Mouse (Mus musculus): ENCODE results near the gene Hacd2. TPM values are rescaled to one million over a fixed set of nuclear protein-coding genes. Genes with fewer than 3 reads are reported as not detected.
A peak's percentile ranks its signal among the peaks of the same experiment; 100 is the strongest.

The Hacd2 gene
- polyA plus RNA-seq (2016; fragmentation: Nextera tagmentation; extraction: Ambion mirVana) = 69.8 and 94.8 TPM in 2 replicates

DNA sequence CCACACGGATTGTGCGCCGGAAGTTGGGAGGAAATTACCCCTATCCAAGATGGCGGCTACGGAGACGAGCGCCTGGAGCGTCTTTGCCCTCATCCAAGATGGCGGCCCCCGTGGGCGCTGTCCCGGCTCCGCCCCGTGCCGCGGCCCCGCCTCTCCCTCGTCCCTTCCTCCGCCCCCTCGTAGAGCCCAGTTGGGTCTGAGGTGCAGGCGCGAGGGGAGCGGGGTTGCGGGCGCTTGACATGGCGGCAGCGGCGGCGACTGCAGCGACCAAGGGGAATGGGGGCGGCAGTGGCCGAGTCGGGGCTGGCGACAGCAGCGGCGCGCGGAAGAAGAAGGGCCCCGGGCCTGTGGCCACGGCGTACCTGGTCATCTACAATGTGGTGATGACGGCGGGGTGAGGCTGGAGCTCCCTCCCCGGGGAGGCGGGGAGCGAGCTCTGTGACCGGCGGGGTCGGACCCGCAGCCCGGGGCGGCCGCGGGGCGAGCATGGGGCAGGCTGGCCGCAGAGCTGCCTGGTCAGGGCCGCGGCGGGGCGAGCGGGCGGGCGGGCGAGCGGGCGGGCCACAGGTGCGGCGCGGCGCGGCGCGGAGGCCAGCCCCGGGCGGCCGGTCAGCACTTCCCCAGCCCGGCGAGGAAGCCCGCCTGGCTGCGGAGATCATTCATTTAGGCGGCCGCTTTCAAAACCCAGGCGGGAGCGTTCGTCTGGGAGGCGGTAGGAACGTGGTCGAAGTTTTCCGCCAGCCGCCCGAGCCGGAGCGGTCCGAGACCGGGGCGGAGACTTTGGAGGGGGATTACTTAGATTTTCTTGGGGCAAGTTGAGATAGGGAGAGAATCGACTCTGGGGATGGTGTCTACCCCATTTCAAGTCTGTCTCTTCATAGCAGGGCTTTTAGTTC lies at the start of gene Hacd2:
Hacd2 (plus strand) TSS at position 187 of the 896 bp plus-strand sequence.
- Histone ChIP-seq H3K4me1 (peaks cover 10% of the 10 kb centered on the region), H3K9me3 (peaks cover 2% of the 10 kb centered on the region; the same call in 1 of the 2 replicates), H3K27me3 (ENCODE audit: poor library complexity, severe bottlenecking) (peaks cover 32% of the 10 kb centered on the region), H3K36me3 (replicated peaks) (peaks cover 27% of the 10 kb centered on the region), H3K27ac (peak within 1 kb of the TSS; percentile 94), H3K4me3 (peak within 1 kb of the TSS; percentile 85)
- under 1% methylated on average over 97 of the region's 97 CpGs for WGBS
- DNase-seq (ENCODE audit: extremely low spot score, low spot score) = peak; percentile 97

- DNase-seq (ENCODE audit: extremely low spot score, low spot score) = no peak
- Histone ChIP-seq H3K27ac (no peak overlapping the region), H3K4me3 (no peak overlapping the region), H3K4me1 (peaks cover 15% of the 10 kb centered on the region), H3K27me3 (ENCODE audit: poor library complexity, severe bottlenecking) (no peaks in the 10 kb centered on the region), H3K36me3 (replicated peaks) (no peaks in the 10 kb centered on the region), H3K9me3 (no peaks in the 10 kb centered on the region)
- WGBS = 79% methylated on average over 12 of the region's 12 CpGs
These were observed 49.8 kb upstream of the Hacd2 start for GRCm38 (mm10) chr16:34972471-34972870.

- Histone ChIP-seq H3K4me3 (no peak overlapping the region), H3K27me3 (ENCODE audit: poor library complexity, severe bottlenecking) (no peaks in the 10 kb centered on the region), H3K27ac (no peak overlapping the region), H3K9me3 (no peaks in the 10 kb centered on the region), H3K4me1 (peaks cover 6% of the 10 kb centered on the region; the same call in 1 of the 2 replicates), H3K36me3 (replicated peaks) (no peaks in the 10 kb centered on the region; the same call in 1 of the 2 replicates)
- 59% methylated on average over 2 of the region's 2 CpGs for WGBS
- DNase-seq (ENCODE audit: extremely low spot score, low spot score) = no peak
These were observed 46.7 kb upstream of the Hacd2 start for GRCm38 (mm10) chr16:34975544-34975943.

- Histone ChIP-seq H3K27ac (no peak overlapping the region), H3K27me3 (ENCODE audit: poor library complexity, severe bottlenecking) (no peaks in the 10 kb centered on the region), H3K4me3 (no peak overlapping the region), H3K9me3 (no peaks in the 10 kb centered on the region), H3K36me3 (replicated peaks) (no peaks in the 10 kb centered on the region; the same call in 1 of the 2 replicates), H3K4me1 (peaks cover 6% of the 10 kb centered on the region; the same call in 1 of the 2 replicates)
- no peak for DNase-seq (ENCODE audit: extremely low spot score, low spot score)
- 82% methylated on average over 13 of the region's 13 CpGs for WGBS
These were observed 45.6 kb upstream of the Hacd2 start for GRCm38 (mm10) chr16:34976630-34977029.

- no peak overlapping the region for H3K4me3 ChIP-seq
- DNase-seq (ENCODE audit: extremely low spot score, low spot score) = no peak
- H3K4me1 ChIP-seq = peaks cover 9% of the 10 kb centered on the region; the same call in 1 of the 2 replicates
- no peaks in the 10 kb centered on the region for H3K27me3 ChIP-seq (ENCODE audit: poor library complexity, severe bottlenecking)
- H3K9me3 ChIP-seq = no peaks in the 10 kb centered on the region
- 91% methylated on average over 7 of the region's 7 CpGs for WGBS
- no peak overlapping the region for H3K27ac ChIP-seq
- H3K36me3 ChIP-seq (replicated peaks) = no peaks in the 10 kb centered on the region; the same call in 1 of the 2 replicates
These were observed 44.2 kb upstream of the Hacd2 start for GRCm38 (mm10) chr16:34978018-34978417.

GRCm38 (mm10) chr16:34981009-34981408 lies 41.2 kb upstream of the Hacd2 start:
- H3K9me3 ChIP-seq = no peaks in the 10 kb centered on the region
- 91% methylated on average over 7 of the region's 7 CpGs for WGBS
- no peaks in the 10 kb centered on the region; the same call in 1 of the 2 replicates for H3K36me3 ChIP-seq (replicated peaks)
- H3K27ac ChIP-seq = no peak overlapping the region
- H3K4me1 ChIP-seq = peaks cover 20% of the 10 kb centered on the region
- H3K4me3 ChIP-seq = no peak overlapping the region
- H3K27me3 ChIP-seq (ENCODE audit: poor library complexity, severe bottlenecking) = no peaks in the 10 kb centered on the region
- DNase-seq (ENCODE audit: extremely low spot score, low spot score) = no peak

- no peak overlapping the region for H3K4me3 ChIP-seq
- WGBS = 56% methylated on average over 11 of the region's 11 CpGs
- H3K4me1 ChIP-seq = peaks cover 20% of the 10 kb centered on the region
- no peaks in the 10 kb centered on the region for H3K36me3 ChIP-seq (replicated peaks)
- DNase-seq (ENCODE audit: extremely low spot score, low spot score) = no peak
- no peaks in the 10 kb centered on the region for H3K9me3 ChIP-seq
- no peak overlapping the region for H3K27ac ChIP-seq
- no peaks in the 10 kb centered on the region for H3K27me3 ChIP-seq (ENCODE audit: poor library complexity, severe bottlenecking)
These were observed 37.8 kb upstream of the Hacd2 start for GRCm38 (mm10) chr16:34984203-34985030.

DNA sequence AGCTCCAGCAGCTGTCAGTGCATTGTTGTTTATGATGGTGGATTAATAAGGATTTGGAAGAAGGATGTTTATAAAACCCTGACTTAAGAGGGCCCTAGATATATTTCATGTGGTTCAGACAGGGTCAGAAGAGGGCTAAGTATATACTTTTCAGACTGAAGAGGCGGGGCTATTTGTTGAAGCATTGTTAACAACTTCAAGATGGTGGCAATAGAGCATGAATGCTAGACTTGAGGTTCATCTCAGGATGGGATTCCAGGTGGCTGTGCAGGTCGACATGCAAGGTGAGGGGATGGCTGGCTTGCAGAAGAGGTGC lies 37.2 kb upstream of the Hacd2 start:
- no peak for DNase-seq (ENCODE audit: extremely low spot score, low spot score)
- no peaks in the 10 kb centered on the region for H3K27me3 ChIP-seq (ENCODE audit: poor library complexity, severe bottlenecking)
- no peak overlapping the region for H3K27ac ChIP-seq
- peaks cover 20% of the 10 kb centered on the region for H3K4me1 ChIP-seq
- no peak overlapping the region for H3K4me3 ChIP-seq
- H3K36me3 ChIP-seq (replicated peaks) = no peaks in the 10 kb centered on the region
- 88% methylated on average over 2 of the region's 2 CpGs for WGBS
- H3K9me3 ChIP-seq = no peaks in the 10 kb centered on the region

DNA sequence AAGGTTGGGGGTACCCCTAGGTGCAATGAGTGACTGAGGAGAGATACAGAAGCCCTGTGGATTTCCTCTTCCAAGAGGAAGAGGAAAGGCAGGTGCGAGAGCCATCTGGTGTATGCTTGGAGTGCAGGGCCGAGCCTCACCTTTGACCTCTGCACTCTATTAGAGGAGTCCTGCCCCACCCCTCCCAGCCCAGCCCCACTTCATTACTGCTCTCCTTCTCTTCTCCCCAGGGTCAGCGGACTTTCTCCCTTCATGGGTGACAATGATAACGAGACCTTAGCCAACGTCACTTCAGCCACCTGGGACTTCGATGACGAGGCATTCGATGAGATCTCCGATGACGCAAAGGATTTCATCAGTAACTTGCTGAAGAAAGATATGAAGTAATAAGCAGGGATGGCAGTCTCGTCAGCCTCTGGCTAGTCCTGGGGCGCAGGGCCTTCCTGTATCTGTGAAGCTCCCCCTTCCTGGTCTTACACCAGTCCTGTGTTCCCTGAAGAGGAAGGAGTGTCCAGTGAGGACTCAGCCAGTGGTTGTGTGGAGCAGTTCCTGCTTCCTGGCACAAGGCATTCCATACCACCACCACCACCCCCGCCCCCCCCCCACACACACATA lies 35.9 kb upstream of the Hacd2 start:
- peaks cover 20% of the 10 kb centered on the region for H3K4me1 ChIP-seq
- 93% methylated on average over 13 of the region's 13 CpGs for WGBS
- H3K27me3 ChIP-seq (ENCODE audit: poor library complexity, severe bottlenecking) = no peaks in the 10 kb centered on the region
- no peak overlapping the region for H3K4me3 ChIP-seq
- no peak for DNase-seq (ENCODE audit: extremely low spot score, low spot score)
- H3K27ac ChIP-seq = no peak overlapping the region
- H3K36me3 ChIP-seq (replicated peaks) = no peaks in the 10 kb centered on the region
- H3K9me3 ChIP-seq = no peaks in the 10 kb centered on the region

DNA sequence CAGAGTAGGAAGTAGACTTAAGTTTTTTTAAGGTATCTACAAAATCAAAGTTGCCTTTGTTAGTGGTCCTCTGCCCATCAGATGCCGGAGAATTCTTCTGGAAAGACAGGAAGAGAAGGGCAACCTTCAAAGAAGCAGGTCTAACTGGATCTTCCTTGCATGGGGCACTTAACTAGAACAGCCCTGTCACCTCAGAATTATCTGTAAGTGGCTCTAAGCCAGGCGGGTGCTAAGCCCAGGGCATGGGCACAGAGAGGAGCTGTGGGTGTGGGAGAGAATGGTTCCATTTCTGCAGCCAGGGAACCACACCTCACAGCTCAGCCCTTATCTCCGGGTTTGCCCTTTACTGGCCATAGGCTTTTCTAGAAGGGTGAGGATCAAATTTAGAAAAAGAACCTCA lies 30.9 kb upstream of the Hacd2 start:
- Histone ChIP-seq H3K36me3 (replicated peaks) (no peaks in the 10 kb centered on the region), H3K4me3 (no peak overlapping the region), H3K27me3 (ENCODE audit: poor library complexity, severe bottlenecking) (no peaks in the 10 kb centered on the region), H3K27ac (no peak overlapping the region), H3K4me1 (0 out of 2 replicates have a peak, but pooled peaks cover 7% of the 10 kb centered on the region), H3K9me3 (no peaks in the 10 kb centered on the region)
- no peak for DNase-seq (ENCODE audit: extremely low spot score, low spot score)
- 90% methylated on average over 3 of the region's 3 CpGs for WGBS

DNA sequence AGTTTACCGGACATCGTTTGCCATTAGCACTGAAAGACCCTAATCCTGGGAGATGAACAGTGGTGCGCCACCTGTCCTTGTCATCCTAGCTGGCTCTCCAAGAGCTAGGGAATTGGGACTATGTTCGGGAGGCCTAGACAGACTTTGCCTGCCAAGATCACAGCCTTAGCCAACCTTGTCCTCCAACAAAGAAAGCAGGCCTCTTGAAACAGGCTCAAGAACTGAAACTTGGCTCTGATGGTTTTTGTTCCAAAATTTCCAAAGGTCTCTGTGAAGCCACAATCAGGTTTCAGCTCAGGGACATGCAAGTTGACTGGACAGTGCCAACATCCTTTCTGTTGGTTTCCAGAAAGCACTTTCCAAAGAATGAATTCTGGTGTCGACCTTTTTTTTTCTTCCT lies 29.4 kb upstream of the Hacd2 start:
- 90% methylated on average over 5 of the region's 5 CpGs for WGBS
- Histone ChIP-seq H3K4me1 (peaks cover 19% of the 10 kb centered on the region; the same call in 1 of the 2 replicates), H3K9me3 (no peaks in the 10 kb centered on the region), H3K4me3 (no peak overlapping the region), H3K36me3 (replicated peaks) (no peaks in the 10 kb centered on the region), H3K27ac (no peak overlapping the region), H3K27me3 (ENCODE audit: poor library complexity, severe bottlenecking) (no peaks in the 10 kb centered on the region)
- no peak for DNase-seq (ENCODE audit: extremely low spot score, low spot score)

DNA sequence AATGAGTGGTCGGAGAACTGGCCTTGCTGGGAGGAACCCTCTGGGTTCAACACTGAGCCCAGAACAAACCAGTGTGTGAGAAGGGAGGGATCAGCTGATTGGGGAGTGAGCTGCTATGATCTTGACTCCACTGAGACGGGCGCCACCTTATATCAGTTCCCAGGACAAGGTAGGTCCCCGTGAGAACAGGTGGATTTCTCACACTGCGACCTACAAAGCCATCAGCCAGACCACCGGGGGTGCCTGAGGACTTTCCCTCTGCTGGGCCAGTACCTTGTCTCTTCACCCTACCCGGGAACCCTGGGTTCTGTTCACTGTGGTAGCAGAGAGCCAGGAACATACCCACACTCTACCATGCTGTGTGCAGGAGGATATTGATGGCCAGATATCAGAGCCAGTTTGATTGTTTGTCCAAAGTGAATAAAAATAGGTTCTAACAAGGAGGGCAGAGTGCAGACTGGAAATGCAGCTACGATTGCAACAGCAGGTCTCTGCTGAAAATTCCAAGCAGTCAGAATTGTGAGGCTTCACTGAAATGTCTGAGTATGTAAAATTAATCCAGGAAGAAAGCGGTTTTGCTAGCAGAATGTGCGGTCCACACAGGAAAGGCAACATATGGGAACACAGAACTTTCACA lies 28.4 kb upstream of the Hacd2 start:
- H3K9me3 ChIP-seq = no peaks in the 10 kb centered on the region
- DNase-seq (ENCODE audit: extremely low spot score, low spot score) = no peak
- no peaks in the 10 kb centered on the region for H3K36me3 ChIP-seq (replicated peaks)
- no peak overlapping the region for H3K4me3 ChIP-seq
- no peak overlapping the region for H3K27ac ChIP-seq
- peaks cover 20% of the 10 kb centered on the region; the same call in 1 of the 2 replicates for H3K4me1 ChIP-seq
- WGBS = 92% methylated on average over 10 of the region's 10 CpGs
- no peaks in the 10 kb centered on the region for H3K27me3 ChIP-seq (ENCODE audit: poor library complexity, severe bottlenecking)
